Mouse (Mus musculus): Measurements from ENCODE around the gene Insig1.

Gene Insig1

GRCm38 (mm10) chr5:28070828-28071455 lies at the start of gene Insig1:
Gene Insig1, plus strand, starts transcription at chr5:28071363.
- peak; percentile 63; the same call in 1 of the 2 replicates for TF ChIP-seq GATA4 (IDR thresholded peaks at IDR 0.05; ENCODE audit: insufficient replicate concordance, low read length)

- TF ChIP-seq GATA4 (IDR thresholded peaks at IDR 0.05; ENCODE audit: insufficient replicate concordance, low read length) = no peak
These were observed 47.7 kb upstream of the Insig1 start for GRCm38 (mm10) chr5:28023452-28023851.

- peak; percentile 27; the same call in 1 of the 2 replicates for TF ChIP-seq GATA4 (IDR thresholded peaks at IDR 0.05; ENCODE audit: insufficient replicate concordance, low read length)
These were observed 39.5 kb upstream of the Insig1 start for GRCm38 (mm10) chr5:28031577-28032236.

DNA sequence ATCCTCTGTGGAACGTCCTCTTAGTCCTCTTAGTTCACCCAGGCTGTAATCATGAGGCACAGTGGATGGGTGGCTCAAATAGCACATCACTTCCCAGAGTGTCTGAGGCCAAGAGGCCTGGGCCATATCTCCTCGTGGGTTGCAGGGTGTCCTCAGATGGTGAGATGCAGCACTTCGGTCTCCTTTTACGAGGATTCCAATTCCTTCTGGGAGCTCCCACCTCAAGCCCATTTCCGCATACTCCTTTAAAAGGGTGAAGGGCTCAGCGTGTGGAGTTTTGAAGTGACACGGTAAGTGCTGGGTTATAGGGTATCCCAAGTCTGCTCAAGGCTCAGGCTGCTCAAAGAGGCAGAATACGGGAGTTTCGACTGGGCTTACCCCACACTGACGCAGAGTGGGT lies 38.3 kb upstream of the Insig1 start:
- TF ChIP-seq GATA4 (IDR thresholded peaks at IDR 0.05; ENCODE audit: insufficient replicate concordance, low read length) = no peak

GRCm38 (mm10) chr5:28033281-28033680 lies 37.9 kb upstream of the Insig1 start:
- no peak for TF ChIP-seq GATA4 (IDR thresholded peaks at IDR 0.05; ENCODE audit: insufficient replicate concordance, low read length)

DNA sequence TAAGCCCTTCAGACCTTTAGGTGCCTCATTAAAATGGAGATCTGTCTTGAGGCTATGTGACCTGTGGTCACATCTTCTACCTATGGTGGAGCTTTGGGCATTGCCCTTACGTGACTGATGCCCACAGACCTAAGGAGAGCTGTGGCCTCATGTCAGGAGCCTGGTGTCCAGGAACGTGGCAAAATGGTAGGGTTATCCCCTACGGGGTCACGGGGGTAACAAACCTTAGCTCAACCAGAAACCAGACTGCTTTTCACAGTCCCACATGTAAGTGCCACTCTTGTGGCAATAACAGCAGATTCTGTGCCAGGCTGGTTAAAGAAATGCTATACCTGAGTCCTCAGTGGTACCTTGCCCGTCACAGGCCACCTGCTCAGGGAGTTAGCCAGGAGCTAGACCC lies 37.3 kb upstream of the Insig1 start:
- TF ChIP-seq GATA4 (IDR thresholded peaks at IDR 0.05; ENCODE audit: insufficient replicate concordance, low read length) = no peak

GRCm38 (mm10) chr5:28036011-28036410 lies 35.2 kb upstream of the Insig1 start:
- TF ChIP-seq GATA4 (IDR thresholded peaks at IDR 0.05; ENCODE audit: insufficient replicate concordance, low read length) = no peak

DNA sequence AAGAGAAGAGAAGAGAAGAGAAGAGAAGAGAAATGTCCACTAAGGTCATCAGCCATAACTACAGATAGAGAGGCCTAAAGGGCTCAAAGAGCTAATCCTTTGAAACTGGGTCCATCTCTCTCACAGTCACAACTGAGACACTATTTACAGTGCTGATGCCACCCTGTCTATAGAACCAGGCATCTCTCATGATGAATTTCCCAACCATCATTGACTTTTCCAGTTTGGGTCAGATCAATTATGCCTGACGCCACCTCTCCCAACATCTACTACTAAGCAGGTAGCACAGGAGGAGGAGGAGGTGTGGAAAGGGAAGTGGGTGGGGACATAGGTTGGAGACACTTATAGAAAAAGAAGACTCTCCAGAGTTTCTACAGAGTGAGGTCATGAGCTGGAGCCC lies 34.6 kb upstream of the Insig1 start:
- TF ChIP-seq GATA4 (IDR thresholded peaks at IDR 0.05; ENCODE audit: insufficient replicate concordance, low read length) = no peak

GRCm38 (mm10) chr5:28037172-28037591 lies 34.0 kb upstream of the Insig1 start:
- TF ChIP-seq GATA4 (IDR thresholded peaks at IDR 0.05; ENCODE audit: insufficient replicate concordance, low read length) = peak; percentile 7; the same call in 1 of the 2 replicates

DNA sequence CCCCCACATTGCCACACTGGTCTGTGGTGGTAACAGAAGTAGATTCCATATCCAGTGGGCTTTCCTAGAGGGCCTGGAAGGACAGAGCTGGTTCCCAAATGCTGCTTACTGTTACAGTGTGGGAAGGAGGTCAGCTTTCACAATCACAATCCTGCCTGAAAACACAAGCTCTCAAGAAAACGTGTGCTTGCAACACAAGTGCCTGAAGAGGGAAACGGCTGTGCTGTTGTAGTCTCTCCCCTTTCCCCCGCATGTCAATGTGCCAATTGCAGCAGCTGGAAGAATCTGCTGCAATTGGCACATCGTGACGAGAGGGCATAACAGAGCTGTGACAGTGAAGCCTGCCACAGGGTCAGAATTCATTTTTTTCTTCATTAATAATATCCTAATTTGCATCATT lies 33.5 kb upstream of the Insig1 start:
- no peak for TF ChIP-seq GATA4 (IDR thresholded peaks at IDR 0.05; ENCODE audit: insufficient replicate concordance, low read length)

- TF ChIP-seq GATA4 (IDR thresholded peaks at IDR 0.05; ENCODE audit: insufficient replicate concordance, low read length) = no peak
These were observed 33.0 kb upstream of the Insig1 start for GRCm38 (mm10) chr5:28038115-28038514.

- TF ChIP-seq GATA4 (IDR thresholded peaks at IDR 0.05; ENCODE audit: insufficient replicate concordance, low read length) = no peak
These were observed 31.2 kb upstream of the Insig1 start for GRCm38 (mm10) chr5:28039746-28040655.

DNA sequence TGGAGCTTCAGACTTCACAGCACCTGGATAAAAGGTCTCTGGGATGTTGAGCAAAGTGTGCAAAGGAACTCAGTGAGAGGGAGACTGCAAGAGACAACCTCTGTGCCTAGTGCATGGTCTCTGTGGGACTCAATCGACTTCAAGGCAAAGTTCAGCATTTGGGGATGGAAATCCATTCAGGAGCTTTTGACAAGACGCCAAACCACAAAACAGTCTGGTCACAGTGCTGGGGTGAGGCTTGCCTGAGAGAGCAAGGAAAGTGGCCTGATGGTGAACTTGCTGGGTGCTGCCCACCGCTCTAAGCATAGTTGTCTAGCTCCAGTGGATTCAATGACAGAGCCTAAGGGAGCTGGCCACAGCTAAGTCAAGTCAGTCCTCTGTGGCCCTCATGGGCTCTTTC lies 30.4 kb upstream of the Insig1 start:
- no peak for TF ChIP-seq GATA4 (IDR thresholded peaks at IDR 0.05; ENCODE audit: insufficient replicate concordance, low read length)

DNA sequence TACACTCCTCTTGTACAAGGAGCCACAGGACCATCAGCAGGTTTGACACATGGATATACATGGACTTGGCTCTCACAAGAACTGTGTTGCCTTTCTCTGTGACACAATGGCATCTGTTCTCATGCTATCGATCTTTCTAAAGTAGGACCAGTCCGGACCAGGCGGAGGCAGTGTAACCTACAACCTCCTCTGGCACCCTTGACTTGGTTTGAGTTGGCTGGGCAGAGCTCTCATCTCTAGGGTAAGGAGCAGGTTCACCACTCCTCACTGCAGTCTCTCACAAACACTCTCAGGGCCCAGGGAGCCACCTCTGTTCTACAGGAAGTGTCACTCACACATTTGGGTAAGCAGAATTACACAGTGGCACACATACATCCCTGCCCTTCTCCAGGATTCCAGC lies 29.1 kb upstream of the Insig1 start:
- no peak for TF ChIP-seq GATA4 (IDR thresholded peaks at IDR 0.05; ENCODE audit: insufficient replicate concordance, low read length)

DNA sequence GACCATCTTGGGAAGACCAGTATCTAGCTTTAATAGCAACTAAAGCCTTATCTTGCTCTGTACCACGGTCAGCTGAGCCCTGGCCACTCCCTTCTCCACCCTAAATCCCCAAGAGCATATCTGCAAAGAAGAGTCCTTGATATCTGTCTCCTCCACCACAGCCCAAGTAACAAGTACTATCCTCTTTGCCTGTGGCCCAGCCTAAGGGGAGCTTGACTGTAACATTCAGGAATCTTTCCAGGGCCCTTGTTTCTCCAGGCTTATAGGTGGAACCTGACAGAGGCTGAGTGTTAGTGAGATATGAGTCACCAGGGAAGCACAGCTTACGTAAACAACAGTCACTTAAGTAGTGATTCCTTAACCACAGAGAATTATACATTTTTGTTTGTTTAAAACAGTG lies 28.4 kb upstream of the Insig1 start:
- TF ChIP-seq GATA4 (IDR thresholded peaks at IDR 0.05; ENCODE audit: insufficient replicate concordance, low read length) = no peak

DNA sequence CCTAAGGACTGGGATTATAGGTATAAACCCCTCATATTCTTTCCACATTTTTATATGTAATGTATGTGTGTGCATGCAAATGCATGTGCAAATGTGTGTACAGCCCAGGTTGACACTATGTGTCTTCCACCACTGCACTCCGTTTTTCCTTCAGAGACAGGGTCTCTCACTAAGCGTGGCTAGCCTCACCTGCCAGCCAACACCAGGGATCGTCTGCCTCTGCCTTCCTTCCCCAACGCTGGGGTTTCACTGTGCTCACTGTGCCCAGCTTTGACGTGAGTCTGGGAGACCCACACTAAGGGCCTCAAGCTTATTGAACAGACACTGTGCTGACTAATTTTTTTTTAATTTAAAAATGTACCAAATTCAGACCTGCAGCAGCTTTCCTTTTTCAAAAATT lies 27.8 kb upstream of the Insig1 start:
- no peak for TF ChIP-seq GATA4 (IDR thresholded peaks at IDR 0.05; ENCODE audit: insufficient replicate concordance, low read length)

Measured in liver, adult (tissue).